Mouse (Mus musculus): Measurements from ENCODE around the gene Tshz2. TPM values are rescaled to one million over a fixed set of nuclear protein-coding genes. Genes with fewer than 3 reads are reported as not detected.

Gene Tshz2
- polyA plus RNA-seq, 1 experiment from 2014 or later = 12.0 TPM

- no peaks in the 10 kb centered on the region for H3K9me3 ChIP-seq (ENCODE audit: control insufficient read depth, low read length)
- H3K4me2 ChIP-seq (ENCODE audit: low read length) = no peak overlapping the region
- no peak overlapping the region for H3K9ac ChIP-seq (replicated peaks; ENCODE audit: low read depth, low read length)
- no peak overlapping the region for H3K4me3 ChIP-seq (replicated peaks; ENCODE audit: low read length)
- no peak overlapping the region for H3K27ac ChIP-seq (ENCODE audit: low read length)
- no peaks in the 10 kb centered on the region for H3K36me3 ChIP-seq (ENCODE audit: control insufficient read depth, insufficient read depth)
- H3K27me3 ChIP-seq (replicated peaks; ENCODE audit: control insufficient read depth, insufficient read depth, low read length) = no peaks in the 10 kb centered on the region
- no peaks in the 10 kb centered on the region for H3K4me1 ChIP-seq (replicated peaks; ENCODE audit: control insufficient read depth, insufficient read depth, low read length)
- no peak for ATAC-seq
- WGBS = 93% methylated on average over 8 of the region's 8 CpGs
These were observed 238.7 kb downstream of the Tshz2 start for GRCm38 (mm10) chr2:169871436-169872060.

GRCm38 (mm10) chr2:169873442-169873841 lies 240.6 kb downstream of the Tshz2 start:
- H3K9me3 ChIP-seq (ENCODE audit: control insufficient read depth, low read length) = no peaks in the 10 kb centered on the region
- WGBS = 86% methylated on average over 16 of the region's 16 CpGs
- no peaks in the 10 kb centered on the region for H3K36me3 ChIP-seq (ENCODE audit: control insufficient read depth, insufficient read depth)
- H3K4me1 ChIP-seq (replicated peaks; ENCODE audit: control insufficient read depth, insufficient read depth, low read length) = no peaks in the 10 kb centered on the region
- H3K4me2 ChIP-seq (ENCODE audit: low read length) = no peak overlapping the region
- H3K27ac ChIP-seq (ENCODE audit: low read length) = no peak overlapping the region
- no peaks in the 10 kb centered on the region for H3K27me3 ChIP-seq (replicated peaks; ENCODE audit: control insufficient read depth, insufficient read depth, low read length)
- no peak overlapping the region for H3K4me3 ChIP-seq (replicated peaks; ENCODE audit: low read length)
- H3K9ac ChIP-seq (replicated peaks; ENCODE audit: low read depth, low read length) = no peak overlapping the region
- no peak for ATAC-seq

GRCm38 (mm10) chr2:169887921-169888320 lies 255.1 kb downstream of the Tshz2 start:
- H3K27ac ChIP-seq (ENCODE audit: low read length) = no peak overlapping the region
- H3K36me3 ChIP-seq (ENCODE audit: control insufficient read depth, insufficient read depth) = no peaks in the 10 kb centered on the region
- H3K9me3 ChIP-seq (ENCODE audit: control insufficient read depth, low read length) = no peaks in the 10 kb centered on the region
- H3K27me3 ChIP-seq (replicated peaks; ENCODE audit: control insufficient read depth, insufficient read depth, low read length) = no peaks in the 10 kb centered on the region
- peaks cover 4% of the 10 kb centered on the region; the same call in 1 of the 2 replicates for H3K4me1 ChIP-seq (replicated peaks; ENCODE audit: control insufficient read depth, insufficient read depth, low read length)
- no peak overlapping the region for H3K4me2 ChIP-seq (ENCODE audit: low read length)
- no peak overlapping the region for H3K4me3 ChIP-seq (replicated peaks; ENCODE audit: low read length)
- no peak for ATAC-seq
- 79% methylated on average over 9 of the region's 9 CpGs for WGBS
- H3K9ac ChIP-seq (replicated peaks; ENCODE audit: low read depth, low read length) = no peak overlapping the region

- no peaks in the 10 kb centered on the region for H3K27me3 ChIP-seq (replicated peaks; ENCODE audit: control insufficient read depth, insufficient read depth, low read length)
- H3K9ac ChIP-seq (replicated peaks; ENCODE audit: low read depth, low read length) = no peak overlapping the region
- 12% methylated on average over 14 of the region's 14 CpGs for WGBS
- no peaks in the 10 kb centered on the region for H3K36me3 ChIP-seq (ENCODE audit: control insufficient read depth, insufficient read depth)
- no peak overlapping the region for H3K4me2 ChIP-seq (ENCODE audit: low read length)
- no peak overlapping the region for H3K4me3 ChIP-seq (replicated peaks; ENCODE audit: low read length)
- peak overlapping the region; percentile 66 for H3K27ac ChIP-seq (ENCODE audit: low read length)
- peak; percentile 75 for ATAC-seq
- H3K9me3 ChIP-seq (ENCODE audit: control insufficient read depth, low read length) = no peaks in the 10 kb centered on the region
- H3K4me1 ChIP-seq (replicated peaks; ENCODE audit: control insufficient read depth, insufficient read depth, low read length) = peaks cover 4% of the 10 kb centered on the region; the same call in 1 of the 2 replicates
These were observed 259.7 kb downstream of the Tshz2 start for GRCm38 (mm10) chr2:169892441-169893038.

GRCm38 (mm10) chr2:169902896-169903295 lies 270.1 kb downstream of the Tshz2 start:
- H3K36me3 ChIP-seq (ENCODE audit: control insufficient read depth, insufficient read depth) = no peaks in the 10 kb centered on the region
- no peak overlapping the region for H3K4me3 ChIP-seq (replicated peaks; ENCODE audit: low read length)
- WGBS = 67% methylated on average over 7 of the region's 7 CpGs
- no peak overlapping the region for H3K4me2 ChIP-seq (ENCODE audit: low read length)
- H3K27me3 ChIP-seq (replicated peaks; ENCODE audit: control insufficient read depth, insufficient read depth, low read length) = no peaks in the 10 kb centered on the region
- no peaks in the 10 kb centered on the region for H3K4me1 ChIP-seq (replicated peaks; ENCODE audit: control insufficient read depth, insufficient read depth, low read length)
- H3K9ac ChIP-seq (replicated peaks; ENCODE audit: low read depth, low read length) = no peak overlapping the region
- ATAC-seq = no peak
- H3K27ac ChIP-seq (ENCODE audit: low read length) = no peak overlapping the region
- no peaks in the 10 kb centered on the region for H3K9me3 ChIP-seq (ENCODE audit: control insufficient read depth, low read length)

- no peak for ATAC-seq
- H3K4me2 ChIP-seq (ENCODE audit: low read length) = no peak overlapping the region
- H3K27me3 ChIP-seq (replicated peaks; ENCODE audit: control insufficient read depth, insufficient read depth, low read length) = no peaks in the 10 kb centered on the region
- no peaks in the 10 kb centered on the region for H3K4me1 ChIP-seq (replicated peaks; ENCODE audit: control insufficient read depth, insufficient read depth, low read length)
- no peak overlapping the region for H3K9ac ChIP-seq (replicated peaks; ENCODE audit: low read depth, low read length)
- H3K4me3 ChIP-seq (replicated peaks; ENCODE audit: low read length) = no peak overlapping the region
- 20% methylated on average over 9 of the region's 9 CpGs for WGBS
- H3K27ac ChIP-seq (ENCODE audit: low read length) = no peak overlapping the region
- H3K9me3 ChIP-seq (ENCODE audit: control insufficient read depth, low read length) = no peaks in the 10 kb centered on the region
- H3K36me3 ChIP-seq (ENCODE audit: control insufficient read depth, insufficient read depth) = no peaks in the 10 kb centered on the region
These were observed 273.6 kb downstream of the Tshz2 start for GRCm38 (mm10) chr2:169906396-169906795.

GRCm38 (mm10) chr2:169907979-169908378 lies 275.2 kb downstream of the Tshz2 start:
- no peak overlapping the region for H3K27ac ChIP-seq (ENCODE audit: low read length)
- H3K4me1 ChIP-seq (replicated peaks; ENCODE audit: control insufficient read depth, insufficient read depth, low read length) = peaks cover 7% of the 10 kb centered on the region; the same call in 1 of the 2 replicates
- H3K9ac ChIP-seq (replicated peaks; ENCODE audit: low read depth, low read length) = no peak overlapping the region
- no peak overlapping the region for H3K4me3 ChIP-seq (replicated peaks; ENCODE audit: low read length)
- H3K9me3 ChIP-seq (ENCODE audit: control insufficient read depth, low read length) = no peaks in the 10 kb centered on the region
- H3K4me2 ChIP-seq (ENCODE audit: low read length) = no peak overlapping the region
- no peaks in the 10 kb centered on the region for H3K27me3 ChIP-seq (replicated peaks; ENCODE audit: control insufficient read depth, insufficient read depth, low read length)
- 86% methylated on average over 7 of the region's 7 CpGs for WGBS
- no peaks in the 10 kb centered on the region for H3K36me3 ChIP-seq (ENCODE audit: control insufficient read depth, insufficient read depth)
- ATAC-seq = no peak

GRCm38 (mm10) chr2:169910606-169911005 lies 277.8 kb downstream of the Tshz2 start:
- no peak overlapping the region for H3K4me3 ChIP-seq (replicated peaks; ENCODE audit: low read length)
- no peaks in the 10 kb centered on the region for H3K27me3 ChIP-seq (replicated peaks; ENCODE audit: control insufficient read depth, insufficient read depth, low read length)
- no peaks in the 10 kb centered on the region for H3K9me3 ChIP-seq (ENCODE audit: control insufficient read depth, low read length)
- no peak overlapping the region for H3K9ac ChIP-seq (replicated peaks; ENCODE audit: low read depth, low read length)
- WGBS = 54% methylated on average over 4 of the region's 4 CpGs
- no peak for ATAC-seq
- peaks cover 13% of the 10 kb centered on the region; the same call in 1 of the 2 replicates for H3K4me1 ChIP-seq (replicated peaks; ENCODE audit: control insufficient read depth, insufficient read depth, low read length)
- H3K4me2 ChIP-seq (ENCODE audit: low read length) = no peak overlapping the region
- H3K36me3 ChIP-seq (ENCODE audit: control insufficient read depth, insufficient read depth) = no peaks in the 10 kb centered on the region
- H3K27ac ChIP-seq (ENCODE audit: low read length) = no peak overlapping the region

- ATAC-seq = peak; percentile 72
- H3K4me2 ChIP-seq (ENCODE audit: low read length) = peak overlapping the region; percentile 4; the same call in 1 of the 2 replicates
- 43% methylated on average over 14 of the region's 14 CpGs for WGBS
These were observed 280.0 kb downstream of the Tshz2 start for GRCm38 (mm10) chr2:169912826-169913225.

More at GRCm38 (mm10) chr2:169912826-169913225, 280.0 kb downstream of the Tshz2 start:
- no peaks in the 10 kb centered on the region for H3K36me3 ChIP-seq (ENCODE audit: control insufficient read depth, insufficient read depth)
- no peak overlapping the region for H3K27ac ChIP-seq (ENCODE audit: low read length)
- no peaks in the 10 kb centered on the region for H3K9me3 ChIP-seq (ENCODE audit: control insufficient read depth, low read length)
- no peak overlapping the region for H3K4me3 ChIP-seq (replicated peaks; ENCODE audit: low read length)
- no peaks in the 10 kb centered on the region for H3K27me3 ChIP-seq (replicated peaks; ENCODE audit: control insufficient read depth, insufficient read depth, low read length)
- peaks cover 13% of the 10 kb centered on the region; the same call in 1 of the 2 replicates for H3K4me1 ChIP-seq (replicated peaks; ENCODE audit: control insufficient read depth, insufficient read depth, low read length)
- H3K9ac ChIP-seq (replicated peaks; ENCODE audit: low read depth, low read length) = no peak overlapping the region
